Mouse (Mus musculus) heart, adult 9 months (tissue): ENCODE results near the gene Brsk2.
A peak's percentile ranks its signal among the peaks of the same experiment; 100 is the strongest.
"Not testable (repeated sequence)": the region's sequence is repeated elsewhere in the genome, so short reads cannot be mapped to it uniquely, and the experiment has no call there.

Experiments used
- DNase-seq, 2 experiments: peaks; one replicate each; pipeline ENCODE4 v3.0.0; 2022; ENCODE audit warnings: low spot score in 2 of 2

Brsk2 gene

DNA sequence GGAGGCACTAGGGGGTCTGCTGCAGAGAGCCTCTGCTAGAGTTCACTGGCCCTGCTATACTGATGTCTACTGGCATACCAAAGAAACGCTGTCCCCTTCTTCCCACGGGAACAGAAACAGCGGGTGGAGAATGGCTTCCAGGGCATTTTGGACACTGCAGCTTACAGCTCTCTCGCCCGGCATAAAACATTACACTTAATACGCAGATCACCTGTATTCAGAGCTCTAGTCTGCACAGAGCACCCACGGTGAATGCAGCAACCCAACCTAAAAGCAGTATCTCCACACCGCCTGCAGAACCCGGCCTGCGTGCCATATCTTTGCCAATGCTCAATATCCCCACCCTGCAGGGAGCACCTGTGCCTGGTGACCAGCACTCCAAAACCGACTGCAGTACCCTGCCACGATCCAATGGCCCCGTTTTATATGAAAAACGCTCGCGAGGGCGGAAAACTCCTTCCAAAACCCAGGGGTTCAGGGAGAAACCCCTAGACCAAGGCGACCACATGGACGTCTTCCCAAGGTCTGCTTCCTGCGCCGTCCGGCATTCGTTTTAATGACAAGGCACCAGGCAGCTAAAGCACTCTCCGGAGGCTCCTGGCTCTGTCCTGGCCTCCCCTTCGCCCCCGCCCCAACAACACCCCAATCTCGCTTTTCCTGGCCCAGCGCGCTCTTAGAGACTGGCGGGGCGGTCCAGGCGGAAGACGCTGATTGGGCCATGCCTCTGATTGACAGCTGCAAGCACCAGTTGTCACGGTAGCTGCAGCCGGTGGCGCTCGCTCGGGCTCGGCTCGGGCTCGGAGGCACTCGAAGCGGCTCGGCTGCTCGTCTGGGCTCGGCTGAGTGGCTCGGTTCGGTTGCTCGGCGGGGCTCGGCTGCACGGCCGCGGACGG is at the start of gene Brsk2:
Gene Brsk2, plus strand, starts transcription at position 846 of the 893 bp plus-strand sequence.
- DNase-seq = peak; percentile 94 to 96

DNA sequence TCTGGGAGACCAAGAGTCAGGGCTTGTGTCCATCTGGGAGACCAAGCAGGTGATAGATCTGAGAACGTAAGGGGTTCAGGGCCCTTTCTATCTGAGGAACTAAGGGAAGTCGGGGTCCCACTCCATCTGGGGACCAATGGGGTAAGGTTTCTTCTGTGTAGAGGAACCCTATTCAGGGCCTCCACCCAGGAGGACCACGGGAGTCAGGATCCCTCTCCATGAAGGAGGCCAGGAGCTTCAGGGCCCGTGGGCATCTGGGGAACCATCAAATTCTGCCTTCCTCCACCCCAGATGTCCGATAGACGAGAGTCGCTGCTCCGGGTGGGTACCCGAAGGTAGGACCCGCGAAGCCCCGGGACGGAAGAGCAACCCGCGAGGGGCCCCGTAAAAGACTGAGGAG is 47.7 kb upstream of the Brsk2 start:
- DNase-seq = no peak

DNA sequence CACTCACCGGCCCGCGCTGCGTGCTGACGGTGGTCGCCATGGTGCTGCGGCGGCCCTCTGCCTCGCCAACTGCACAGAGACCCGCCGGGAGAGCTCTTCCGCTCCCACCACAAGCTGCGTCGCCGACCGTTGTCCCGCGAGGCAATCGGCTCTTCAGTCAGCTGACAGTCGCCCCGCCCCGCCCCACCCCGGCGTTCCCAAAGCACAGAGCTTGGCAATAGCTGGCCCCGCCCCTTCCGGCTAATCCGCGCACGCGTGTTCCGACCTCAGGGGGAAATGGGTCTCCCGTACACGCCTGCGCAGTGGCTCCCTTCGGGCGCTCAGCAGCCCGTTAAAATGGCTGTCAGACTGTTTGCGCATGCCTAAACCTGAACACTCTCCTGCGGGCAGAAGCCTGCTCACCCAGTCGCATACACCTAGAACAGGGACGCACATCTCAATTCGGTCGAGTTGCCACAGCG is 47.3 kb upstream of the Brsk2 start:
- peak; percentile 99 for DNase-seq

DNA sequence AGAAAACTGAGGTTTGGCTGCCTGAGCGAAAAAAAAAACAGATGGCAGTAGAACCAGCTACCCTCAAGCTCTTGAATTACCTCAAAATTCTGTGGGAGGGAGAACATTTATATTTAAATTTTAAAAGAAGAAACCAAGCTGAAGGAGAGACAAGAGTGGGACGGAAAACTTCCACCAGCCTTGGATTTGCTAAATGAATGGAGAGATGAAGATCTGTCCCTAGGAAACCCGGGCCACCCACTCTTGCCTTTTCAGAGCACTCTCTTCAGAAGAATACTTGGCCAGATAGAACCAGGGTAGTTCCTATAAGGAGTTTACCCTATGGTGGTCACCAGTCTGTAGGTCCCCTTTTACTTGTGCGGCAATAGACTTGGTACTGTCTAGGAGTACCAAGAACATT is 46.8 kb upstream of the Brsk2 start:
- no peak for DNase-seq

DNA sequence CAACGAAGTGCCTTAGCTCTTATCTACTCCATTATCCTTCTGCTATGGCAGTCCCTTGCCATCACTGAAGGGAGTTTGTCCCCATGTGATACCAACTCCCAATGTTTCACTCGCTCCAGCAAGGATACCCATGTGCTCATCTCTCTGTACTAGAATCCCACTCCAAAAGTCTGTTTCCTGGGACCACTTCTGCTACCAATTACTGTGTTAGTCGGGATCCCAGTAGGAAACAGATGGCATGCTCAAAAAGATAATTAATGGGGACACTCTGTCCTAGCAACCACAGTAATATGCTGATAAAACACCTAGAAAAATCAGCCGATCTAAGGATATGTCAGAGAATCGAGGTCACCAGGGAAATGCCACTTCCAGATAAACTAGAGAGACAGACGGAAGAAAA is 41.0 kb upstream of the Brsk2 start:
- no peak for DNase-seq

DNA sequence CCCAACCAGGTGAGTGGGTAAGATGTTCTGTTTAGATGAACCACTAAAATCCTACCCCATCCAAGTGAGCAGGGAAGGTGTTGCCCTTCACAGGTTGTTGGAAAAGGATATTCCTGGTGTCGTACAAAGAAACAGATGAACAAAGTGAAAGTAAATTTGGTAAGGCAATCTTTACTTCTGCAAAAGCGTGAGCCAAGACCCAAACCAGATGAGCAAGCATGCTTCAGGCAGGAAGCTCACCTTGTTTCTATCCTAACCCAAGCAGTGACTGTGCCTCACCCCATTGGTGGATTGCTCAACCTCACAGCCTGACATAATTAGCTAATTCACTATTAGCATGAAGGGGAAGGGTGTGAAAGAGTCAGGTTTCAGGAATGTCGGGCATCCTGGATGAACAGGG is 38.2 kb upstream of the Brsk2 start:
- no peak for DNase-seq

DNA sequence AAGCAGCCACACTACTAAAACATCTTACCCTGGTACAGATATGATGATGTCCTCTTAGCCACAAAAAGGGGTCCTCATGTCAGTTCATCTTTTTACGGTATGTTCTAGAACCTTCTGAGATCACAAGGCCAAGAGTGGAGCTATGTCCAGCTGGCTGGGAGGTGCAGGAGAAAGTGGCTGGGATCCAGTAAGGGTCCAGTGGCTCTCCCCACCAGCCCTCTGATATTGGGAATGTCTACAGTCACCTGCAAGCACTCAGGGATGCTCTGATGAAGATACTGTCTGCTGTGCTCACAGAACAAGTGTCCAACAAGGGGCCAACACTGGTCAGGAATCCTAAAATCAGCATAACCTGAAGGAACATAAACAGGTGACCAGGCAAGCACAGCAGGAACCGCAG is 31.1 kb upstream of the Brsk2 start, which contains the start of gene Tollip:
Gene Tollip, minus strand, starts transcription at position 101 of the 400 bp plus-strand sequence.
- no peak for DNase-seq

DNA sequence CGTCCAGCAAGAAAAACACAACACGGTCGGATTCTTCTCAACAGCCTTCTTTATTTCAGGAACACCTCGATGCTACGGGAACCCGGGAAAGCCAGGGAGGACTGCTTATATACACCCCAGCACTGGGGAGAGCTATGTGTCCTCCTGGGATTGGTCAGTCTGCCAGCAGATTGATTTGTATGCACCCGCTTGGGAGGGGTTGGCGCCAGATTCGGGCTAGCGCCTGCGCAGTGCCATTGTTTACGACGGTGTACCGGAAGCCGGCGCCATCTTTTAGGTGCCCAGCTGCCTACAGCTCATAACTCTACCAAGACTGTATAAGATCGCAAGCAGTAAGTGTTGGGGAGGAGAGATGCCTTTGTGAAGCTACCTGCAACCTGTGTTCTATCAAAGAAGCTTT is 25.4 kb upstream of the Brsk2 start:
- not testable (repeated sequence) for DNase-seq

DNA sequence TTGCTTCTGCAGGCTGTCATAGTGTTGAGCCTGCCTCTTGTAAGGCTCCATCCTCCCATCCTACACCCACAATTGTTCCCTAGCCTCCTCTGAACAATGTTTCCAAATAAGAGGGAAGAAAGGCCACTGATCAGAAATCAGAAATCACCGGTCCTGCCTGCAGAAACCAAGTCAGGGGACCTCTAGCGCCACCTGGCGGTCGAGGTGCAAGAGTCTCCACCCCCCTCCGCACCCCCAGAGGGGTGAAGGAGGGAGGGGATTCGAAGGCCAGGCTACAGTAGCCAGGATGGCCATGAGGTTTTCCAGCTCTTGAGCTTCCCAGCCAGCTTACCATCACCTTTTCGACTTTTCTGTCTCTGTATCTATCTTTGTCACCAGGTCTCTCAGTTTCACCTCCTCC is 24.6 kb upstream of the Brsk2 start:
- DNase-seq = peak; percentile 27 to 39

DNA sequence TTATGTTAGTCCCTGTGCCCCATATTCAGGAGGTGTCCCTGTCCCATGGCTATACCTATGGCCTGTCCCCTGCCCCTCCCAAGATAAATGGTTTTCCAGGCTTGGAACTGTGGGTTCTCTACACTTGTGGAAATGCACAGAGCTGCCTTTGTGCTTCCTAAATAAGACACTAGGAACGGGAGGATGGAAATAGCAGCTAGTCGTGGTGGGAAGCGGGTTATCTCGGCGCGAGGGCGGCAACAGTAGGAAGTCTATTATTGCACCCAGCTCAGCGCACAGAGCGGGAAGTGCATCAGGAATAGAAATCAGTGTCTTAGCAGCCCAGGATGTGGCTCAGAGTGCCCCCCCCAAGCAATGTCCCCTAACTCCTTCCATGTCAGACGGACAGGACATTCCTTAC is 20.9 kb upstream of the Brsk2 start:
- no peak for DNase-seq

DNA sequence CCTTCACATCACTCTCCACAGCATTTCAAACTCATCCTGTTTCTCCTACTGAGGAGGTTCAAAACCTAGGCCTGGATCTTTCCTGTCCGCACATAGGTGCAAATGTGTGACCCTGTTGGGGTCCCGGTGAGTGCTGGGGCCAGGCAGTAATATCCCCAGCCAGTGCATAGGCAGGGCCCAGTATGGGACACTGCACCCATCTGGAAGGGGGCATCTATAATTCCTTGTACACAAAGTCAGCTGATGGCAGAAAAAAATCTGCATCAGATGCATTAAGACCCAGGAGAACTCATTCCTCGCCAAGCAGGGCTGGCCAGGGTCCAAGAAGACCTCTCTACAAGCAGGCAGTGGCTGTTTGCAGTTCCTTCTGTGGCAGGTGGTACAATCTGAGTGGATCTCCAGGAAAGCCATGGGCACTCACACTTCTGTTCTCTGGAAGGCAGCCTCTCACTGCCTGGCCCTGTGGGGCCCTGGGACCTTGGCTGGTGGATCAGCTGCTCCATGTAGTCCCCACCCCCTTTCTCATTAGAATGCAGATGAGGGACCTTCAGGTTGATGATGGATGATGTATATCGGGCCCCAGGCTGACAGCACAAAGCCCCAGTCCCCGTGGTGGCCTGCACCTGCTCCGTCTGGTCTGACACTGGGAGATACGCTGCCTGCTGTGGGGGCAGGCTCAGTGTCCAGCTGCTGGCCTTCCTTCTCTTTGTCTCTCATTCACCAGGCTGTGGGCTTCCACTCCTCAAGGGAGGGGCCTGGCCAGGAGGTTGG is 15.2 kb upstream of the Brsk2 start:
- DNase-seq = no peak

DNA sequence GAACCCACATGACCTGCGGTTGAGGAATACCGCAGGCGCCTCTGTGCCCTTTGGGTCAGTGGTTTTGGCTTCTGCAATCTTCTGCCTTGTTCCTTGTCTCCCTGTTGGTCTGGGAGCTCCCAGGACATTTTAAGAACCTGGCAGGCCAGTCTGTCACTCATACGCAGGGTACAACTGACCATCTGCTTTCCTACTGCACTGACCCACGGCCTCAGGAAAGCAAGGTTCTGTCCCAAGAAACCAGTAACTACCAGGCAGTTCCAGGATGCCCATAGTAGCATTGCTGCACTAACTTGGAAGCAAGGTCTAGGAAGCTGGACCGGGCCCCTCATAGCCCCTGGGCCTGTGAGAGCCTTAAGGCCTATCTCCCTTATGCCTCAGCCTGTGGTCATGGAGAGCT is 14.6 kb upstream of the Brsk2 start:
- no peak for DNase-seq

DNA sequence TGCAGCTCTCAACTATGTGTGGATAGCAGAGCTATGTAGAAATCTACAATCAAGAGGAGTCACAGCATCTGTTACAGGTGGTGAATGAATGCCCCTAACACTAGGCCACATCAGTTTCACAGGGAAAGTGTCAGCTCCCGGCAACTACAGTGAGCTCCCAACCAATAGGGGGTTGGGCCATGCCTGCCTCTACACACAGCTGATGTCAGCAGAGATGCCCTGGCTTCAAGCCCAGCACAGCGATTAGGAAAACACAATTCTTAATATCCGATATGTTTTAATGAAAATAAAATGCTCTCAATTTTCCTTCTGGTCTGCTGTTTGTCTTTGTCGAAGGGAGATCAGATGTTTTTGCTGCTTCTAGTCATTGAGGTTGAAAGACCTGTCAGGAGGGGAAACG is 6.1 kb upstream of the Brsk2 start:
- DNase-seq = no peak

DNA sequence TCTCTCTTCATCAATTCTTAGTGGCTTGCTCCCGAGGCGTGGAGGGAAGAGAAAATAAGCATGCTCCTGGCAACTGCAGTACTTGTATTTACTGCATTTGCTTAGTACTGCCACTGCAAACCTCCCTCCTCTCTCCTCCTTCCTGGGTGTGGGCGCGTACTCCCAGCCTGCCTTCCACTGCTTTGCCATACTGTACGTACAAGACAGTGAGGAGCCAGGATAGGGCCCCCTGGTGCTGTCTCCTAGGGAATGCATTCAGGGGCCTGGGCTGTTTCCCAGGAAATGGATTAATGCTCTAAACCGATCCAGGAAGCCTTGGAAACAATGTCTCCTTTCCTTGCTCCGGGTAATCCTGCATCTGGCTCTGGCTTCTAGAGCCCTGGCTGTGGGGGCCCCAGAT is 3.6 kb upstream of the Brsk2 start:
- no peak for DNase-seq

DNA sequence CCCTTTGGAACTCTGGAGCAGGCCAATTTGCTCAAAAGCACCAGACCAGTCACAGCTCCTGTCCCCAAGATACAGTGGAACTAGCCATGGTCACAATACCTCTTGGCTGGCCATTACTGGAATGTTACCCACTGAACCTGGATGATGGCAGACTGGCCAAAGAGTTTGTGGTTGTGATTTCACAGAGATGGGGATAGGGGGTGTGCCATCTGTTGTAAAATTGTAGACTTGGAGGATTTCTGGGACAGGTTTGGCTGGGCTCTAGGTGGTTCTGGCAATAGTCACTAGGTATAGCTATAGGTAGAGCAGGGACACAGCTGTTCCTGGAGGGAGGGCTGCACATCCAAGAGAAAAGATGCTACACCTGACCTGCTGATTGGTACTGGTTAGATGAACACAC is 2.0 kb upstream of the Brsk2 start:
- no peak for DNase-seq

DNA sequence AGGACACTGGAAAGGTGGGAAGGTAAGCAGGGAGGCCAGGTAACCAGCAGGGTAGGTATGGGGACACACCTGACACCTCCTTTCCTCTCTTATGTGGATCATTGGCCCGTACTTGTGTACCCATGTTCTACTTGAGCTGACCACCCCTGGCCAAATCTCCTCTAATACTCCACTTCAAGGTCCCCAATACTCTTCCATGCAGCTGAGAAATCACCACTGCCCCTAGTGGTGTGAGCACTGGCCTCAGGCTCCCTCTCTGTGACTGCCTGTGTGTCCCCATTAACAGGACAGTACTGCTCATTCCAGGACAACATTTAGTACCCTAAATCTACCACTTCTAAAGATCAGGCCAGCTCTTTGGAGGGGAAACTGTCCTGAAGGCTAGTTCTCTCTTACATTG is 1.5 kb upstream of the Brsk2 start:
- DNase-seq = no peak

DNA sequence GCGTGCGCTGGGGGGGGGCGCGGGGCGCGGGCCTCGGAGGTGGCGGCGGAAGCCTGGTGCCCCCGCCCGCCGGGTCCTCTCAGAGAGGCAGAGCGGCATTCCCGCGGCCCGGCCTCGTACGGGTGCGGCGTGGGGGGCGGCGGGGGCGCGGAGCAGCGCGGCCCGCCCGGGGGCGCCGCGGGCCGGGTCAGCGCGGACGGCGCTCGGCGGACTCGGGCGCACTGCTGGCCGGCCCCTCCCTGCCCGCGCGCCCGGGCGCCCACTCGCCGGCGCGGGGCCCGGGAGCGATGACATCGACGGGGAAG is 200 bp downstream of the Brsk2 start:
- no peak for DNase-seq

DNA sequence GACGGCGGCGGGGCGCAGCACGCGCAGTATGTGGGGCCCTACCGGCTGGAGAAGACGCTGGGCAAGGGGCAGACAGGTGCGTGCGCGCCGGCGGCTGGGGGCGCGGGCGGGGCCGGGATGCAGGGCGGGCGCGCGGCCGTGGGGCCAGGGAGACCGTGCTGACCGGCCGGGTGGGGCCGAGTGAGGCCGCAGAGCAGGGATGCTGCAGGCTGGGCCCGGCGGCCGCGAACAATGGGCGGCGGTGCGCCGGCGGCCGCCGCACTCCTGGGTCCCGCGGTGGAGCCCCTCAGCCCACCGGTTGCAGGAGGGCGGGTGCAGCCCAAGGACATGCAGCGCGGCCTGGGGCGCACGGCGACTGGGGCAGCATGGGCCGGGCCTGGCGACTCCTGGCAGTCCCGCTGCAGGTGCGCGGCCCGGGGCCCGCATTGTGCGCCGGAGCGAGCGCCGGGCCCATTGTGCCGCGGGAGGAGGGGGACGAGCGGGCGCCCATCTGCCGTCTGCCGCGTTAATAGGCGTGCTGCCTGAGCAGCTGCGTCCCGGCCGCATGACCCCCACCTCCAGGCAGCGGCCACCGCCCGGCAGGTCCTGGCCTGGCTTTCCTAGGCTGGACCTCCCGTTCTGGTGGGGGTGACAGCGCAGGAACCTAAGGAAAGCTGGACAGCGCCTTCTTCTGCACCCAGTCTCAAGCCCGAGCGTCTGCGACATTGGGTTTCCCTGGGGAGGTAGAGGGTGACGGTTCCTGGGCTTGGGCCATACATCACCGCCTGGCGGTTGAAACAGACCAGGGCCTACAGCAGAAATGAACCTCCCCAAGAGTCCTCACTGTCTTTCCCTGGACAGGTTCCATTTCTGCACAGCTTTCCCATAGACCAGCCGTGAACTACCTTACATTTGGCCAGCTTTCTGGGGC is 808 bp downstream of the Brsk2 start:
- DNase-seq = no peak

DNA sequence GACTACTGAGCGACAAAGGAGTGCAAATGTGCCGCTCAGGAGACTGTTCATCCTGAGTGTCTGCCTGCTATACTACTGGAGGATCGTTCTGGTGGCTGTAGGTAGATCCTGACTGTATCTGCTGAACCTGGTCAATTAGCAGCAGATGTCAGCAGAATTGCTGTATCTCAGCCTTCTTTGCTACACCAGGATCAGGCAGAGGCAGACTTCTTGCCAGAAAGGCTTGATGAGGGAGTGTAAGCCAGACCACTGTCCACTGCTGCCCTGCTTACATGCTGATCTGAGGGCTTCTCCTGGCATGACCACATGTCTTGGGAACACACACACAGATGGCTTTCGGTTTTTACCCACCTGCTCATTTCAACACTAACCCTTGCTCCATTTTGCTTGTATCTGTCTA is 2.3 kb downstream of the Brsk2 start:
- DNase-seq = no peak

DNA sequence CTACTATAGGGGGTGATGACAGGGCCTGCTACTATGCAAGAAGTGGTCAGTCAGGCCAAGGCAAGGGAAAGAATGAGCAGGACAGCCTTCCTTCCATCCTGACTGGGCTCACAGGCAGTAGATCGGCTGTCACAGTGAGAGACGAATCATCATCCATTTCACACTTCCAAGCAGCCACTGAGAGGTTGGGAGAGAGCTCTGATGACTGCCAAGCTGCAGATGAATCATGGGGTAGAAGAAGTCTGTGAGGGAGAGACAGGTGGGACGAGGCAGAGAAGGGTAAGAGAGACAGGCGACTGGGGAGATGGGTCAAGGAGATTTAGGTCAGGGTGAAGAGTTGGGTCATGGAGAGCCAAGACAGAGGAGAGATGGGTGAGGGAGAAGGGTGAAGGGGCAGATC is 3.4 kb downstream of the Brsk2 start:
- DNase-seq = no peak

DNA sequence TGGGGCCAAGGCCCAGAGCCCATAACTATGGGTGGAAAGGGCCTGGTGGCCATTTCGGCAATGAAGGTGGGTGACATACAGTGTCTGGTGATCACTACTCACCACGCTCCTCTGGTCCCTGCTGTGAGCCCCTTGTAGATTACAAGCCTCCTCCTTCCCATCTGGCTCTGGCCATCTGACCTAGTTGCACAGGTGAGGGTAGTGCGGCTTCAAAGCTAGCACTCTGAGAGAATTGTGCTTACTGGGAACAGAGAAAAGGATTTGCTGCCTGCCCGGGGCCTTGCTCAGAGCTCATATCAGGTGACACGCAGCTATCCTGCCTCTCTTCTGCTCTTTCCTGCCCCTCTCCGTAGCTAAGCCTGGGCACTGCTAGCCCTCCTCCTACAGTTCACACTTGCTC is 4.1 kb downstream of the Brsk2 start:
- no peak for DNase-seq

DNA sequence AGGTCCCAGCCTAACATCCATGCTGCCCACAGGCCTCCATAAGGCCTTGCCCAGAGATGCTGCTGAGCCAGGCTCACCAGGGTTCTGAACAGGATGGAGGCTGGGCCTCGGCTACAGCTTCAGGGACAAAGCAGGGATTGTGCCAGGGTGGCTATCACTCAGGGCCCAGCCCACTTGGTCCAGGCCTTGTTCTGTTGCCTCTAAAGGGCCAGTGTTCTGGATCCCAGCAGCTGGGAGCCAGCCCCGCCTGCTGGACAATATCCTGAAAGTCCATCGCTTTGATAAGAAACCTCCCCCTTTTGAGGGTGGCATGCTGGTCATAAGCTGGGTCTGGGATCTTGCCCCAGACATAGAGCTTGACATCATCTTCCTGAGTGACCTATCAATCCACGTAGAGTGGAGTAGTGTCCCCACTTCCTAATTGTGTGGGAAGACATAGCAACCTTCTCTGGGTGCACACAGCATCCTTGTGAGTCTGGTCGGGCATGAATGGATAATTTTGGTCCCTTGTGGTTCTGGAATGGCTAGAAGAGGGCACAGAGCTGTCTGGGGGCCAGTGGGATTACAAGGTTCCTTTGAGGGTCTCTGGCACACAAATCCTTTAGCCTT is 6.1 kb downstream of the Brsk2 start:
- no peak for DNase-seq
